Mouse (Mus musculus): Measurements from ENCODE around the gene Cnih1.

DNA sequence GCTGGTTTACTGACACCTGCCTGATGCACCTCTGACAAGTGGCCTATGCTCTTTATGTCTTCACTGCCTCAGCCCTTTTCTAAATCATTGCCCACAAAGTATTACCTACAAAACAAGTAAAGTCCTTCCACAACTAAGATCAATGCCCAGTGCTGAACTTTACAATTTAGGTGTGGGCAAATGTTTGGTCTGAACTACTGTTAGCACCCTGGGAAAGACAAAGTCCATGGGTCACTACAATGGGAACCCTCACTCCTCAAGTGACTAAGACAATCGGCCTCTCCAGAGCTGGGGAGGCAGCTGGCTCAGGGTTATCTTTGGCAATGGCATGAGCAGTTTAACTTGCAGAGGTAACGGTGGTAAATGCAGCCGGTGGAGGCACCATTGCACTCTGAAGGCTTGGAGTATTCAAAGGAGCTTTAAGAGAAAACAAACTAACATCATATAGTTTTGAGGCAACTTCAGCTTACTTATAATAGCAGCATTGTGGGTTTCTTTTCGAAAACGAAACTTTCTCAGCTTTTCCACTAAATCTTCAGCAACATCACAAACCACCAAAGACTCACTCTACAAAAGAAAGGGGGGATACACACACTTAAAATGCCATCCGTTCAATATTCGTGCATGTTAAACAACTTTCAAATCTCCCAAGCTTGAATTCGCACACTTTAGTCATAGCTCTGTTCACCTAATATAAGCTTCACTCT, 28.9 kb upstream of the Cnih1 start:
- TF ChIP-seq CTCF (IDR thresholded peaks at IDR 0.05; ENCODE audit: control insufficient read depth, insufficient read depth, insufficient read length), result no peak
- no peak for TF ChIP-seq MYOG (IDR thresholded peaks at IDR 0.05; ENCODE audit: control insufficient read depth, extremely low read depth, insufficient read length)
